Mouse (Mus musculus) CH12.LX (cell line): ENCODE data around the gene Parp3. TPM values are rescaled to one million over a fixed set of nuclear protein-coding genes. Genes with fewer than 3 reads are reported as not detected.

Source experiments
- DNase-seq: peaks from one replicate; pipeline ENCODE4 v3.0.0-alpha.2; 2013; ENCODE audit errors: extremely low read depth
- H3K27ac ChIP-seq: 2 replicates; pipeline ENCODE4 v1.5.1; 2012; ENCODE audit warnings: low read depth, mild to moderate bottlenecking, control low read depth, moderate library complexity; ENCODE audit not compliant: insufficient read depth
- H3K27me3 ChIP-seq: replicated peaks from 2 replicates; pipeline ENCODE3; 2012; ENCODE audit warnings: inconsistent platforms
- H3K36me3 ChIP-seq, 2 experiments: replicated peaks in 1 of 2; 2 replicates each; pipeline versions ENCODE3 to v1.6.1; 2012; ENCODE audit warnings: inconsistent platforms in 1 of 2, low read length in 1 of 2, mild to moderate bottlenecking in 1 of 2, mixed read lengths in 1 of 2, moderate library complexity in 1 of 2; ENCODE audit not compliant: control insufficient read depth in 1 of 2, insufficient read depth in 1 of 2
- H3K4me1 ChIP-seq, 2 experiments: 2 replicates each; pipeline ENCODE4 v1.6.1; 2012; ENCODE audit warnings: inconsistent platforms in 1 of 2, moderate library complexity in 1 of 2; ENCODE audit not compliant: insufficient read depth in 2 of 2, control insufficient read depth in 1 of 2
- H3K4me2 ChIP-seq: 2 replicates; pipeline ENCODE4 v1.6.1; 2012; ENCODE audit warnings: low read depth, mild to moderate bottlenecking, control low read depth; ENCODE audit not compliant: poor library complexity, insufficient read depth, severe bottlenecking
- H3K4me3 ChIP-seq, 3 experiments: fragments of 150-350 bp in 1 of 3; sonication (generic) in 1 of 3; replicated peaks in 1 of 3; 2 replicates each; pipeline versions ENCODE3 to v1.5.1; 2011 to 2012; ENCODE audit warnings: low read depth in 2 of 3, low read length in 2 of 3, mild to moderate bottlenecking in 2 of 3, moderate library complexity in 2 of 3, control low read depth in 1 of 3, improper control_type of control experiment in 1 of 3, inconsistent platforms in 1 of 3, mixed read lengths in 1 of 3; ENCODE audit not compliant: poor library complexity in 1 of 3
- H3K79me2 ChIP-seq: replicated peaks from 2 replicates; pipeline ENCODE4 v1.6.1; 2012; ENCODE audit warnings: mild to moderate bottlenecking, moderate library complexity; ENCODE audit not compliant: control insufficient read depth, poor library complexity, insufficient read depth, severe bottlenecking; ENCODE audit errors: extremely low read depth
- H3K9ac ChIP-seq: 2 replicates; pipeline ENCODE4 v1.6.1; 2012; ENCODE audit warnings: low read depth, mild to moderate bottlenecking, control low read depth, moderate library complexity; ENCODE audit not compliant: insufficient read depth
- H3K9me3 ChIP-seq: replicated peaks from 2 replicates; pipeline ENCODE3; 2012; ENCODE audit warnings: low read length, inconsistent platforms, mixed read lengths
- BHLHE40 ChIP-seq: IDR thresholded peaks from 2 replicates; pipeline ENCODE4 v1.6.1; 2011; ENCODE audit warnings: mild to moderate bottlenecking, low read depth, low read length, improper control_type of control experiment
- CHD1 ChIP-seq: IDR thresholded peaks from 2 replicates; pipeline ENCODE4 v1.6.1; 2012; ENCODE audit warnings: low read depth, low read length, improper control_type of control experiment, inconsistent platforms
- CHD2 ChIP-seq: IDR thresholded peaks from 2 replicates; pipeline ENCODE4 v1.6.1; 2011; ENCODE audit warnings: low read length, improper control_type of control experiment
- CTCF ChIP-seq, 2 experiments: IDR thresholded peaks in 1 of 2; conservative IDR thresholded peaks in 1 of 2; 2 replicates each; pipeline ENCODE4 v1.5.1; 2011 to 2012; ENCODE audit warnings: low read depth in 2 of 2, low read length in 2 of 2, improper control_type of control experiment in 1 of 2, inconsistent platforms in 1 of 2, mild to moderate bottlenecking in 1 of 2, moderate library complexity in 1 of 2
- E2F4 ChIP-seq: IDR thresholded peaks from 2 replicates; pipeline ENCODE4 v1.6.1; 2011; ENCODE audit warnings: low read depth, low read length, improper control_type of control experiment; ENCODE audit not compliant: insufficient replicate concordance
- ELF1 ChIP-seq: IDR thresholded peaks from 2 replicates; pipeline ENCODE4 v1.6.1; 2014; ENCODE audit warnings: low read depth, mild to moderate bottlenecking, inconsistent platforms, low read length, improper control_type of control experiment
- EP300 ChIP-seq: IDR thresholded peaks from 2 replicates; pipeline ENCODE4 v1.6.1; 2011; ENCODE audit warnings: low read length, improper control_type of control experiment
- ETS1 ChIP-seq: conservative IDR thresholded peaks from 2 replicates; pipeline ENCODE4 v1.6.1; 2012; ENCODE audit warnings: low read depth, mild to moderate bottlenecking, inconsistent platforms, low read length, improper control_type of control experiment, moderate library complexity
- GABPA ChIP-seq: IDR thresholded peaks from 2 replicates; pipeline ENCODE4 v1.6.1; 2012; ENCODE audit warnings: low read depth, low read length, improper control_type of control experiment, inconsistent platforms; ENCODE audit not compliant: insufficient replicate concordance
- HCFC1 ChIP-seq: IDR thresholded peaks from 2 replicates; pipeline ENCODE4 v1.6.1; 2012; ENCODE audit warnings: low read depth, mild to moderate bottlenecking, inconsistent platforms, low read length, improper control_type of control experiment
- IRF4 ChIP-seq: IDR thresholded peaks from 2 replicates; pipeline ENCODE4 v1.6.1; 2014; ENCODE audit warnings: low read depth, mild to moderate bottlenecking, inconsistent platforms, low read length, improper control_type of control experiment
- JUN ChIP-seq: IDR thresholded peaks from 2 replicates; pipeline ENCODE4 v1.6.1; 2011; ENCODE audit warnings: low read depth, mild to moderate bottlenecking, low read length, improper control_type of control experiment, moderate library complexity; ENCODE audit not compliant: insufficient read depth
- JUND ChIP-seq: conservative IDR thresholded peaks from 2 replicates; pipeline ENCODE4 v1.6.1; 2011; ENCODE audit warnings: low read depth, low read length, improper control_type of control experiment
- KAT2A ChIP-seq: IDR thresholded peaks from 2 replicates; pipeline ENCODE4 v1.6.1; 2012; ENCODE audit warnings: low read length, improper control_type of control experiment, inconsistent platforms; ENCODE audit not compliant: insufficient replicate concordance
- MAFK ChIP-seq: IDR thresholded peaks from 2 replicates; pipeline ENCODE4 v1.6.1; 2011; ENCODE audit warnings: low read length, improper control_type of control experiment; ENCODE audit not compliant: insufficient replicate concordance
- MAX ChIP-seq: IDR thresholded peaks from 2 replicates; pipeline ENCODE4 v1.6.1; 2011; ENCODE audit warnings: low read length, improper control_type of control experiment
- MAZ ChIP-seq: IDR thresholded peaks from 2 replicates; pipeline ENCODE4 v1.6.1; 2012; ENCODE audit warnings: low read depth, mild to moderate bottlenecking, inconsistent platforms, low read length, improper control_type of control experiment, moderate library complexity
- MEF2A ChIP-seq: IDR thresholded peaks from 2 replicates; pipeline ENCODE4 v1.6.1; 2014; ENCODE audit warnings: low read depth, mild to moderate bottlenecking, inconsistent platforms, low read length, improper control_type of control experiment, borderline replicate concordance
- MXI1 ChIP-seq: IDR thresholded peaks from 2 replicates; pipeline ENCODE4 v1.6.1; 2011; ENCODE audit warnings: mild to moderate bottlenecking, low read depth, low read length, improper control_type of control experiment
- MYC ChIP-seq: IDR thresholded peaks from 2 replicates; pipeline ENCODE4 v1.6.1; 2011; ENCODE audit warnings: low read depth, mild to moderate bottlenecking, improper control_type of control experiment, low read length
- NELFE ChIP-seq: IDR thresholded peaks from 2 replicates; pipeline ENCODE4 v1.6.1; 2011; ENCODE audit warnings: low read depth, low read length, improper control_type of control experiment
- NRF1 ChIP-seq: IDR thresholded peaks from 2 replicates; pipeline ENCODE4 v1.6.1; 2014; ENCODE audit warnings: low read depth, mild to moderate bottlenecking, inconsistent platforms, low read length, improper control_type of control experiment, moderate library complexity
- PAX5 ChIP-seq: IDR thresholded peaks from 2 replicates; pipeline ENCODE4 v1.6.1; 2012; ENCODE audit warnings: low read length, inconsistent platforms, mixed read lengths
- POLR2A ChIP-seq: IDR thresholded peaks from 2 replicates; pipeline ENCODE4 v1.6.1; 2011; ENCODE audit warnings: low read depth, mild to moderate bottlenecking, improper control_type of control experiment, low read length
- POLR2AphosphoS2 ChIP-seq: IDR thresholded peaks from 2 replicates; pipeline ENCODE4 v1.6.1; 2011; ENCODE audit warnings: low read depth, low read length, improper control_type of control experiment
- RAD21 ChIP-seq: IDR thresholded peaks from 2 replicates; pipeline ENCODE4 v1.6.1; 2011; ENCODE audit warnings: low read depth, mild to moderate bottlenecking, low read length, improper control_type of control experiment, moderate library complexity
- RCOR1 ChIP-seq: conservative IDR thresholded peaks from 2 replicates; pipeline ENCODE4 v1.6.1; 2012; ENCODE audit warnings: low read depth, mild to moderate bottlenecking, inconsistent platforms, low read length, improper control_type of control experiment
- SIN3A ChIP-seq: IDR thresholded peaks from 2 replicates; pipeline ENCODE4 v1.6.1; 2012; ENCODE audit warnings: low read length, improper control_type of control experiment, inconsistent platforms
- SMC3 ChIP-seq: IDR thresholded peaks from 2 replicates; pipeline ENCODE4 v1.6.1; 2011; ENCODE audit warnings: low read depth, low read length, improper control_type of control experiment
- TBP ChIP-seq: conservative IDR thresholded peaks from 2 replicates; pipeline ENCODE4 v1.6.1; 2011; ENCODE audit warnings: low read depth, low read length, improper control_type of control experiment
- TCF12 ChIP-seq: IDR thresholded peaks from 2 replicates; pipeline ENCODE4 v1.6.1; 2014; ENCODE audit warnings: low read depth, mild to moderate bottlenecking, inconsistent platforms, low read length, improper control_type of control experiment
- UBTF ChIP-seq: IDR thresholded peaks from 2 replicates; pipeline ENCODE4 v1.6.1; 2012; ENCODE audit warnings: low read depth, mild to moderate bottlenecking, inconsistent platforms, low read length, improper control_type of control experiment, moderate library complexity
- USF1 ChIP-seq: IDR thresholded peaks from 2 replicates; pipeline ENCODE4 v1.6.1; 2014; ENCODE audit warnings: low read depth, mild to moderate bottlenecking, inconsistent platforms, low read length, improper control_type of control experiment
- USF2 ChIP-seq: conservative IDR thresholded peaks from 2 replicates; pipeline ENCODE4 v1.6.1; 2011; ENCODE audit warnings: low read depth, low read length, improper control_type of control experiment
- ZC3H11A ChIP-seq: IDR thresholded peaks from 2 replicates; pipeline ENCODE4 v1.6.1; 2012; ENCODE audit warnings: low read depth, mild to moderate bottlenecking, inconsistent platforms, low read length, improper control_type of control experiment
- ZKSCAN1 ChIP-seq: IDR thresholded peaks from 2 replicates; pipeline ENCODE4 v1.6.1; 2012; ENCODE audit warnings: low read depth, inconsistent platforms, low read length, improper control_type of control experiment, borderline replicate concordance
- ZMIZ1 ChIP-seq: IDR thresholded peaks from 2 replicates; pipeline ENCODE4 v1.6.1; 2012; ENCODE audit warnings: low read depth, mild to moderate bottlenecking, inconsistent platforms, low read length, improper control_type of control experiment
- ZNF384 ChIP-seq: IDR thresholded peaks from 2 replicates; pipeline ENCODE4 v1.6.1; 2012; ENCODE audit warnings: low read depth, low read length, improper control_type of control experiment, inconsistent platforms
- dilution Hi-C: fragments of 300-500 bp; cut with MboI; formaldehyde crosslinking; loops from 2 replicates; pipeline ENCODE4 v1.14.3; 2020; ENCODE audit warnings: low sequenced_read_pairs; ENCODE audit not compliant: extremely low pct_unique_long_range_greater_than_20kb, extremely low pct_ligation_motif_present
- in situ Hi-C: fragments of 300-500 bp; cut with MboI; formaldehyde crosslinking; loops from 3 replicates; pipeline ENCODE4 v1.14.3; 2019; ENCODE audit warnings: low sequenced_read_pairs, low pct_ligation_motif_present, low pct_unique_long_range_greater_than_20kb, mixed read lengths
- polyA plus RNA-seq: library from polyadenylated mRNA; unstranded; fragments of >175 nt; gene quantifications from 2 replicates; pipeline ENCODE4 v1.2.1, GENCODE M21; 2012; ENCODE audit warnings: low read depth; ENCODE audit not compliant: insufficient read length
- total RNA-seq, 2 experiments: library from RNA; depleted of rRNA; stranded (reverse); fragments of 300-350 nt in 1 of 2; fragments of >200 nt in 1 of 2; gene quantifications; 2 replicates each; pipeline ENCODE4 v1.2.3; 2012 to 2014

Parp3 gene
- 12.3 and 12.9 TPM in 2 replicates for total RNA-seq (2012; rRNA removed)
- 10.3 and 11.1 TPM in 2 replicates for total RNA-seq (2014; rRNA removed)
- 24.6 and 36.6 TPM in 2 replicates for polyA plus RNA-seq

- H3K9me3 ChIP-seq: no peaks in the 10 kb centered on the region
- H3K27ac ChIP-seq: peak within 1 kb of the TSS; percentile 13; the same call in 1 of the 2 replicates
- peak within 1 kb of the TSS; percentile 90 for H3K4me2 ChIP-seq
- peak; percentile 91 for TF ChIP-seq CHD2
- no peak for TF ChIP-seq PAX5
- peak; percentile 81 for TF ChIP-seq HCFC1
- peak; percentile 71 to 97 for TF ChIP-seq CTCF (conservative IDR thresholded peaks at IDR 0.05 in 1 of 2, IDR thresholded peaks at IDR 0.05 in 1 of 2; ENCODE audit: low read depth in 2 of 2, low read length in 2 of 2)
- no peak for TF ChIP-seq ZKSCAN1
- peak; percentile 63; the same call in 1 of the 2 replicates for TF ChIP-seq KAT2A
- TF ChIP-seq SMC3: peak; percentile 79
- TF ChIP-seq SIN3A: peak; percentile 98
- no peak for TF ChIP-seq ZNF384
- peak; percentile 98 for TF ChIP-seq MAZ
- TF ChIP-seq MEF2A: peak; percentile 12; the same call in 1 of the 2 replicates
- peak; percentile 100 for TF ChIP-seq MXI1
- TF ChIP-seq IRF4: peak; percentile 55
- 0 out of 2 replicates have a peak, but pooled peaks have one; percentile 29 for TF ChIP-seq USF1
- no peak for TF ChIP-seq USF2
- TF ChIP-seq POLR2A: peak; percentile 85
- peak; percentile 71 for TF ChIP-seq TCF12
- peak; percentile 95 for TF ChIP-seq NRF1
- no peak for TF ChIP-seq CHD1
- TF ChIP-seq GABPA: no peak; the same call in 1 of the 2 replicates
- TF ChIP-seq MYC: peak; percentile 96
- peak; percentile 60; the same call in 1 of the 2 replicates for TF ChIP-seq ZMIZ1
- TF ChIP-seq ELF1: peak; percentile 98
- no peak for TF ChIP-seq BHLHE40
- TF ChIP-seq MAFK: no peak
- TF ChIP-seq MAX: peak; percentile 94
- no peak for TF ChIP-seq E2F4
- no peak for TF ChIP-seq ZC3H11A
- TF ChIP-seq POLR2AphosphoS2: peak; percentile 39; the same call in 1 of the 2 replicates
- no peak for TF ChIP-seq RCOR1
- no peak for TF ChIP-seq JUND
- 0 out of 2 replicates have a peak, but pooled peaks have one; percentile 6 for TF ChIP-seq TBP
- no peak for TF ChIP-seq ETS1
- TF ChIP-seq JUN: no peak
- peak; percentile 96 for TF ChIP-seq RAD21
- TF ChIP-seq NELFE: peak; percentile 64
- no peak for TF ChIP-seq UBTF
- no peak for TF ChIP-seq EP300
- dilution Hi-C loops (no loop called here), in situ Hi-C loops (loop anchor here (5.0 kb wide), 1 partner anchor 40 kb away; the partner anchor contains the start of gene Acy1)
- peak; percentile 100 for DNase-seq
- H3K27me3 ChIP-seq: no peaks in the 10 kb centered on the region
- H3K79me2 ChIP-seq: peaks cover 26% of the 10 kb centered on the region
- peaks cover 27 to 55% of the 10 kb centered on the region in 2 experiments for H3K36me3 ChIP-seq
- peaks cover 6 to 68% of the 10 kb centered on the region in 2 experiments for H3K4me1 ChIP-seq
- peak within 1 kb of the TSS; percentile 74 for H3K9ac ChIP-seq
- H3K4me3 ChIP-seq: peak within 1 kb of the TSS; percentile 77 to 92 (median 91)
These were observed at the start of gene Parp3 for GRCm38 (mm10) chr9:106476924-106477484. Gene Parp3 (minus strand): TSS chr9:106476949.
